Mouse (Mus musculus) hindbrain, embryonic 15.5 days (tissue): ENCODE measurements around the gene Zc3h18. TPM values are rescaled to one million over a fixed set of nuclear protein-coding genes. Genes with fewer than 3 reads are reported as not detected.

Experiments used
- ATAC-seq: fragments of 200-750 bp; cut with Nextera tagmentation; 2 replicates; pipeline ENCODE4 v1.8.0; 2017; ENCODE audit warnings: low read depth, moderate number of reproducible peaks, moderate TSS enrichment; ENCODE audit not compliant: low FRiP score
- H3K27ac ChIP-seq: fragments of 300-500 bp; sonication (generic); replicated peaks from 2 replicates; pipeline ENCODE4 v1.5.1; 2015; ENCODE audit warnings: mild to moderate bottlenecking, inconsistent platforms
- H3K27me3 ChIP-seq: fragments of 300-500 bp; sonication (generic); 2 replicates; pipeline ENCODE4 v1.6.1; 2015; ENCODE audit warnings: control low read depth, inconsistent platforms
- H3K36me3 ChIP-seq: fragments of 300-500 bp; sonication (generic); 2 replicates; pipeline ENCODE4 v1.6.1; 2015; ENCODE audit warnings: control low read depth, inconsistent platforms
- H3K4me1 ChIP-seq: fragments of 300-500 bp; sonication (generic); replicated peaks from 2 replicates; pipeline ENCODE4 v1.6.1; 2015; ENCODE audit warnings: control low read depth, inconsistent platforms
- H3K4me2 ChIP-seq: fragments of 300-500 bp; sonication (generic); 2 replicates; pipeline ENCODE4 v1.6.1; 2015; ENCODE audit warnings: moderate library complexity, mild to moderate bottlenecking, inconsistent platforms
- H3K4me3 ChIP-seq: fragments of 300-500 bp; sonication (generic); 2 replicates; pipeline ENCODE4 v1.5.1; 2015; ENCODE audit warnings: mild to moderate bottlenecking, inconsistent platforms
- H3K9ac ChIP-seq: fragments of 300-500 bp; sonication (generic); 2 replicates; pipeline ENCODE4 v1.6.1; 2015; ENCODE audit warnings: inconsistent platforms
- H3K9me3 ChIP-seq: fragments of 300-500 bp; sonication (generic); 2 replicates; pipeline ENCODE4 v1.6.1; 2016; ENCODE audit warnings: control low read depth, inconsistent platforms
- WGBS: fragments of 180-500 bp; shearing (Covaris S2); methylation state at CpG from one replicate; pipeline ENCODE4 v1.1.7; 2015; 5-methylcytosine and 5-hydroxymethylcytosine counted together
- polyA plus RNA-seq: library from polyadenylated mRNA; unstranded; fragments of >200 nt; fragmentation: Nextera tagmentation; extraction: Ambion mirVana; gene quantifications from 2 replicates; pipeline ENCODE4 v1.2.1, GENCODE M21; 2015

The Zc3h18 gene
- polyA plus RNA-seq, 1 experiment from 2014 or later = 38.1 TPM

- 53% methylated on average over 6 of the region's 6 CpGs for WGBS
Observed at GRCm38 (mm10) chr8:122338852-122339251, 37.6 kb upstream of the Zc3h18 start.

DNA sequence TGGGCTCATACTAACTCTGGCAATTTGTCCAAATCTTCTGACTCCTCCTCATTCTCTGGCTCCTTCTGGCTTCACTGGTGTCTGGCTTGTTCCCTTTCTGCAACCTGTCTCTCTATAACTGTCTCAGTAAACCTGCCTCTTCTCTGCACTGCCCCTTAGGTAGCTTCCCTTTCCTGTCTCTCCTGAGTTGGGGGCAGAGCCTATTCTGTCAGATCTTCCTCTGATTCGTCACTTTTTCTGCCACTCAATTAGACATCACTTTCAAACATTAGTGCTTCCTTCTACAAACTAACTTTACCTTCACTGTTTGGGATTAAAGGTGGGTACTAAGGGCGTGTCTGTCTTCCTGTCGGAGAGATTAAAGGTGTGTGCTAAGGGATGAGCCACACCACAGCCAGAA, 35.6 kb upstream of the Zc3h18 start:
- H3K4me2 ChIP-seq = no peak overlapping the region
- no peak for ATAC-seq
- WGBS = 84% methylated on average over 3 of the region's 3 CpGs
- peaks cover 47% of the 10 kb centered on the region for H3K27me3 ChIP-seq
- H3K9me3 ChIP-seq = no peaks in the 10 kb centered on the region
- peaks cover 37% of the 10 kb centered on the region for H3K4me1 ChIP-seq
- H3K36me3 ChIP-seq = no peaks in the 10 kb centered on the region
- H3K9ac ChIP-seq = no peak overlapping the region
- H3K4me3 ChIP-seq = no peak overlapping the region
- H3K27ac ChIP-seq = no peak overlapping the region

More at GRCm38 (mm10) chr8:122338852-122339251, 37.6 kb upstream of the Zc3h18 start:
- no peak overlapping the region for H3K9ac ChIP-seq
- ATAC-seq = no peak
- no peak overlapping the region for H3K4me3 ChIP-seq
- H3K27me3 ChIP-seq = peaks cover 56% of the 10 kb centered on the region
- H3K9me3 ChIP-seq = no peaks in the 10 kb centered on the region
- H3K36me3 ChIP-seq = peaks cover 2% of the 10 kb centered on the region; the same call in 1 of the 2 replicates
- peaks cover 31% of the 10 kb centered on the region for H3K4me1 ChIP-seq
- H3K27ac ChIP-seq = no peak overlapping the region
- H3K4me2 ChIP-seq = no peak overlapping the region

DNA sequence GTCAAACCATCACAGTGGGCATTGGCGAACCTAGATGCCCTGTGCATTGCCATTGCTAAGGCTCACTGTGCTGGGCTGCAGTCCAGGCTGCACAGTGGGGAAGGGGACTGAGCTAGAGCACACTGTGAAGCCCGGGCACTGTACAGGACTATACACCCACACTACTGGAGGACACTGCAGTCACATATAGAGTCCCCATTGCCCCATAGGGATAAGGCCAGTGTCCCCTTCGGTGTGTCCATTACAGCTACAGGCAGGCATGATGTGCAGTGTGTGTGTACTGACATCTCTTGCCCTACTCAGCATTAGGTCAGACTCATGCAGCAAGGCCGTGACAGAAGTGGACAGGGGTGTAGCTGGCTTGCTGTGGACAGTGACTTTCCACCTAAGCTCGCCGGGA, 34.6 kb upstream of the Zc3h18 start:
- Histone ChIP-seq H3K9ac (no peak overlapping the region), H3K36me3 (no peaks in the 10 kb centered on the region), H3K4me1 (peaks cover 26% of the 10 kb centered on the region), H3K9me3 (no peaks in the 10 kb centered on the region), H3K27me3 (peaks cover 46% of the 10 kb centered on the region), H3K4me3 (no peak overlapping the region), H3K4me2 (no peak overlapping the region), H3K27ac (no peak overlapping the region)
- WGBS = 85% methylated on average over 6 of the region's 6 CpGs
- no peak for ATAC-seq

- H3K27me3 ChIP-seq = peaks cover 40% of the 10 kb centered on the region
- no peak for ATAC-seq
- no peak overlapping the region for H3K9ac ChIP-seq
- peaks cover 25% of the 10 kb centered on the region for H3K4me1 ChIP-seq
- H3K36me3 ChIP-seq = no peaks in the 10 kb centered on the region
- WGBS = 57% methylated on average over 5 of the region's 5 CpGs
- no peak overlapping the region for H3K4me3 ChIP-seq
- H3K9me3 ChIP-seq = no peaks in the 10 kb centered on the region
- no peak overlapping the region for H3K27ac ChIP-seq
- H3K4me2 ChIP-seq = 0 out of 2 replicates have a peak overlapping the region, but pooled peaks have one; percentile 50
Observed at GRCm38 (mm10) chr8:122342362-122342761, 34.0 kb upstream of the Zc3h18 start.

- Histone ChIP-seq H3K36me3 (no peaks in the 10 kb centered on the region), H3K27me3 (peaks cover 35% of the 10 kb centered on the region), H3K4me2 (peak overlapping the region; percentile 50), H3K9me3 (no peaks in the 10 kb centered on the region), H3K4me1 (peaks cover 29% of the 10 kb centered on the region), H3K4me3 (no peak overlapping the region), H3K27ac (no peak overlapping the region), H3K9ac (no peak overlapping the region)
- ATAC-seq = no peak
- 3% methylated on average over 9 of the region's 9 CpGs for WGBS
Observed at GRCm38 (mm10) chr8:122342806-122343209, 33.6 kb upstream of the Zc3h18 start.

- WGBS = 4% methylated on average over 11 of the region's 11 CpGs
- H3K36me3 ChIP-seq = no peaks in the 10 kb centered on the region
- no peak for ATAC-seq
- H3K4me3 ChIP-seq = peak overlapping the region; percentile 23
- no peak overlapping the region for H3K27ac ChIP-seq
- peaks cover 34% of the 10 kb centered on the region for H3K4me1 ChIP-seq
- no peaks in the 10 kb centered on the region for H3K9me3 ChIP-seq
- peak overlapping the region; percentile 50 for H3K4me2 ChIP-seq
- peaks cover 30% of the 10 kb centered on the region for H3K27me3 ChIP-seq
- peak overlapping the region; percentile 3; the same call in 1 of the 2 replicates for H3K9ac ChIP-seq
Observed at GRCm38 (mm10) chr8:122343341-122343740, 33.1 kb upstream of the Zc3h18 start.

DNA sequence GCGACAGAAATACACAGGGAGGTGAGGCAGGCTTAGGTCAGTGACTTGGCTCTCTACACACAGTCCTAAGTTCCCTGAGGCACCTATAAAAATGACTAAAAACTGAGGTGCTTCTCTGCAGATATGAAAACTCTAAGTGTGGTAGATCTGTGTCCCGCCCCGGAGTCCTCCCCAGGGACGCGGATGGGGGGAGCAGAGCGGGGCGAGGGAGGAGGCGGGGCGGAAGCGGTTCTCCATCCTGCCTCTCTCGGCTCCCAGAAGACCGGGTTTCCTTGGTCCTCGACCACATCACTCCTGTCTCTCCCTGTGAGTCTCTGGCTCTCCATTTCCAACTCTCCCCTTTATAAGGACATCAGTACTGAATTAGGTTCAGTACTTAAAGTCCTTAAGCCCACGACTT, 32.7 kb upstream of the Zc3h18 start:
- 2% methylated on average over 14 of the region's 14 CpGs for WGBS
- Histone ChIP-seq H3K36me3 (no peaks in the 10 kb centered on the region), H3K9ac (peak overlapping the region; percentile 3; the same call in 1 of the 2 replicates), H3K27me3 (peaks cover 27% of the 10 kb centered on the region; the same call in 1 of the 2 replicates), H3K9me3 (no peaks in the 10 kb centered on the region), H3K4me1 (peaks cover 34% of the 10 kb centered on the region), H3K4me2 (peak overlapping the region; percentile 50), H3K27ac (no peak overlapping the region), H3K4me3 (peak overlapping the region; percentile 23)
- ATAC-seq = no peak

DNA sequence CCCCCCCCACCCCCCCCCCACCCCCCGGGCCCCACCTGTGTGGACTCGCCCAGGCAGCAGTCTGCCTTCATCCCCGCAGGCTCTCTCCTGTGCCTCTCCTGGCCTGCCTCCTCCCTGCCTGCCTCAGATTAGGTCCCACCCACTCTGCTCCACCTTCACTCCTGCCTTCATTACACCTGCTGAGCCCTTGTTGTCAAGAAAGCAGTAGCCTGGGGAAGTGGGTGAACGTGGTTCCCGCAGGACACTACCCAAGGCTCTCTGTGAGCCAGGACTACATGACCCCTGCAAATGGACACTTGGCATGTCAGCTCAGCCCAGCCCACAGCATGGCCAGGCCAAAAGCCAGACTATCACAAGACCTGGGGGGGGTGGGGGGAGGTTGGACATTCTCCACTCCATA, 32.2 kb upstream of the Zc3h18 start:
- no peak overlapping the region for H3K9ac ChIP-seq
- no peak overlapping the region for H3K27ac ChIP-seq
- 10% methylated on average over 2 of the region's 5 CpGs for WGBS
- H3K4me1 ChIP-seq = peaks cover 34% of the 10 kb centered on the region
- no peak overlapping the region for H3K4me2 ChIP-seq
- H3K27me3 ChIP-seq = peaks cover 27% of the 10 kb centered on the region; the same call in 1 of the 2 replicates
- H3K36me3 ChIP-seq = no peaks in the 10 kb centered on the region
- no peak for ATAC-seq
- no peak overlapping the region for H3K4me3 ChIP-seq
- H3K9me3 ChIP-seq = no peaks in the 10 kb centered on the region

DNA sequence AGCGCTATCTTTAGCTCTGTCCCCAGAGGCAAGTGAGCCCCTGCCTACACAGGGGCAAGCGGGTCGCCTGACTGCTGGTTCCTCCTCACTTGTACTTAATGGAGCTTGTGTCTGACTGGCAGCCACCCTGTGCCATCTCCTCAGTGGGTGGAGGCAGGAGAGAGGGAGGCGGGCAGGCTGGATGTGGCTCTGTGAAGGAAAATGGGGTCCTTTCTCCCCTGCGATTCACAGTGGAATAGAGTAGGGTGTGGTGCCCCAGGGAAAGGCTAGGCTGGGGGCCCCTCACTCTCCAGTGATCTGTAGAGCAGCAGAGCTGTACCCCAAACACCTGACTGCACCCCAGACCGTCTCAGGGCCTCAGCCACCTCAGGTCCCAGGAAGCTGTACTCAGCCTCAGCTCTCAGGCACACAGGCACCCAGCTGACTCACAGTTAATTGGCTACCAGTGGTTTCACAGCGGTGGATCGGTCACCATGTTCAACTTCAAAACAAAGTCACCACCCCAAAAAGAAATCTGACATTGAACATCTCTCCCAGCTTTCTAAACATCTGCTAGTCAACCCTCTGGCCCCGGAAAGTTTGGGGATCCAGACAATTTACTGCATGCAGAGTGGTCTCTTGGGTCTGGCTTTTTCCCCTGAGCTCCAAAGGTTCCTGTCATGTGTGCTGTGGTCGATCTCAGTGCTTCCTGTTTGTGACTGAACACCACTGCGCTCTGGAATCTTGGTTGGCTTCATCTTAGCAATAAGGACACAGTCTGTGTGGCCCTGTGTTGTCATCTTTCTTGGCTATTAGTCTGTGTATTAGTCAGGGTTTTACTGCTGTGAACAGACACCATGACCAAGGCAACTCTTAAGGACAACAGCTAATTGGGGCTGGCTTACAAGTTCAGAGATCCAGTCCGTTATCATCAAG, 31.0 kb upstream of the Zc3h18 start:
- Histone ChIP-seq H3K4me1 (peaks cover 35% of the 10 kb centered on the region), H3K27me3 (peaks cover 27% of the 10 kb centered on the region; the same call in 1 of the 2 replicates), H3K9me3 (no peaks in the 10 kb centered on the region), H3K4me2 (no peak overlapping the region), H3K27ac (no peak overlapping the region), H3K36me3 (no peaks in the 10 kb centered on the region), H3K4me3 (no peak overlapping the region), H3K9ac (no peak overlapping the region)
- 54% methylated on average over 12 of the region's 12 CpGs for WGBS
- ATAC-seq = peak; percentile 7; the same call in 1 of the 2 replicates

DNA sequence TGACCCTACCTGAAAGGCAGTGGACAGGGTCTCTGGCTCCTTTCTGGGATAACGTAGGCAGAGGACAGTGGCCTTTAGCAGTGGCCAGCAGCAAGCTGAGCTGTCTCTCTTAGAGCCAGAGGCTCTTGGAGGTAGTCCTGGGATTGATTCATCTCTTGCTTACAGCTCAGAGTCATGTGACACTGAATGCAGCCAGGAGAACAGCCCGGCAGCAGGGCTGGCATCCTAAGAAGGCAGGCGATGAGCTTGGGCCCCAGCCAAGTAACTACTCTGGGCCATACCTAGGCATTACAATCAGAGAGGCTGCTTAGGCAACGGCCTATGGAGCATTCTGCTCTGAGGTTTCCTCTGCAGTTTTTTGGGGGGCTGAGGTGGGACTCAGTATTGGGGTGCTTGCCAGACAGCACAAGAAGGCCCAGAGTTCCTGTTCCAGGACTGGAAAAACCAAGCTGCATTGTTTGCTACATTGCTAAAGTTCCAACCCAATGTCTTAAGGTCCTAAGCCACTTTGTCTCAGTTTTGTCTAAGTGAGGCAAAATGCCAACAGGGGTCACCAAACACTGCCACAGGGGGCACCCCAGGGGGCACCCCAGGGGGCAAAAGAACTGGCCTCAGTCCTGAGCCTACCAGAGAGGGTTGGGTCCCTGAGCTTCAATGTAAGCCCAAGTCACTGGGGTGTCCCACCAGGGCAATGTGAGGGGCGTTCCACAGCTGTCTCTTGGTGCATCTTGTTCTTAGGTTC, 28.4 kb upstream of the Zc3h18 start:
- H3K4me3 ChIP-seq = no peak overlapping the region
- H3K9me3 ChIP-seq = no peaks in the 10 kb centered on the region
- no peak overlapping the region for H3K27ac ChIP-seq
- H3K4me2 ChIP-seq = no peak overlapping the region
- H3K36me3 ChIP-seq = no peaks in the 10 kb centered on the region
- H3K27me3 ChIP-seq = peaks cover 14% of the 10 kb centered on the region; the same call in 1 of the 2 replicates
- H3K9ac ChIP-seq = no peak overlapping the region
- H3K4me1 ChIP-seq = peaks cover 32% of the 10 kb centered on the region
- ATAC-seq = peak; percentile 34; the same call in 1 of the 2 replicates
- 60% methylated on average over 5 of the region's 5 CpGs for WGBS

- Histone ChIP-seq H3K27ac (no peak overlapping the region), H3K36me3 (no peaks in the 10 kb centered on the region), H3K9me3 (no peaks in the 10 kb centered on the region), H3K4me3 (no peak overlapping the region), H3K4me2 (no peak overlapping the region), H3K9ac (no peak overlapping the region), H3K4me1 (peaks cover 18% of the 10 kb centered on the region), H3K27me3 (peaks cover 6% of the 10 kb centered on the region; the same call in 1 of the 2 replicates)
- no peak for ATAC-seq
- WGBS = 50% methylated on average over 15 of the region's 15 CpGs
Observed at GRCm38 (mm10) chr8:122349357-122350297, 26.8 kb upstream of the Zc3h18 start.
